Mouse (Mus musculus) effector memory CD4-positive, alpha-beta T cell, adult 5 months (primary cell): ENCODE measurements around the gene Snip1. TPM values are rescaled to one million over a fixed set of nuclear protein-coding genes. Genes with fewer than 3 reads are reported as not detected.

Experiments used
- polyA plus RNA-seq: library from polyadenylated mRNA; unstranded; fragments of 100-300 nt; shearing (Covaris generic); gene quantifications from one replicate; pipeline ENCODE4 v1.2.1, GENCODE M21; 2017

Snip1 gene
- 33.1 TPM for polyA plus RNA-seq

DNA sequence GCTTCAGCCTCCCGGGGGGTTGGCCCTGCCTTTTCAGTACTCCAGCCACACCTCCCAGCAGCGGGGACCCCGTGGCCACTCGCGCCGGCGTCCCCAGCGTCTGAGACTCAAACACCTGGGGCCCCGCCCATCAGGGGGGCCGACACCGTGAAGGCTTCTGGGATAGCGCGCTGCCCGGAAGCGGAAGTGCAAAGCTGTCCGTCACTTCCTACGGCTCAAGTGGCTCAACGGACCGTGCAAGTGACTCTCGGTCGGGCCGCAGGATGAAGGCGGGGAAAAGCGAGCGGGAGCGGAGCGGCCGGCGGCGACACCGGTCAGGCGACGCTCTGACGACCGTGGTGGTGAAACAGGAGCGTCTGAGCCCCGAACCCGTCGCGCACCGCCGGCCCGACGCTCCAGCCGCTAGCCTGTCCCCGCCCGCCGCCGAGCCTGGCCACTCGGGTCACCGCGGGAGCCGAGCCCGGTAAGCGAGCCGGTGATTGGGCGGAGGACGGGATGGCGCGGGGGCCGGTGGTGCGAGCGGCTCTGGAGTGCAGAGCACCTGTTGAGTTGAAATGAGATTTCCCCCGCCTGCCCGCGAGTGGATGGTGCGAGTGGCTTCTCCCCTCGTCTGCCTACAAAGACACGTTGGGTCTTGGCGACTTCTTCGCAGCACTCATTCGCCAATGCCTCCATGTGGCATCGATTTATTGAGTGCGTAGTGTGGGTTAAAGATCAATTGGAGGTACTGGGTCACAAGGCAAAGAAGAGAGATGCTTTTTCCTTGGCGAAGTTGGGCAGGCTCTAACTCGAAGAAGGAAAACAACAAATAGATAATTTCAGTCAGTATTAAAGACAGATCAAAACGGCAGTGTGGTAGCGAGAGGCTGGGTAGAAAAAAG, at the start of gene Snip1:
Gene Snip1 (plus strand): TSS at position 183 of the 881 bp plus-strand sequence.

DNA sequence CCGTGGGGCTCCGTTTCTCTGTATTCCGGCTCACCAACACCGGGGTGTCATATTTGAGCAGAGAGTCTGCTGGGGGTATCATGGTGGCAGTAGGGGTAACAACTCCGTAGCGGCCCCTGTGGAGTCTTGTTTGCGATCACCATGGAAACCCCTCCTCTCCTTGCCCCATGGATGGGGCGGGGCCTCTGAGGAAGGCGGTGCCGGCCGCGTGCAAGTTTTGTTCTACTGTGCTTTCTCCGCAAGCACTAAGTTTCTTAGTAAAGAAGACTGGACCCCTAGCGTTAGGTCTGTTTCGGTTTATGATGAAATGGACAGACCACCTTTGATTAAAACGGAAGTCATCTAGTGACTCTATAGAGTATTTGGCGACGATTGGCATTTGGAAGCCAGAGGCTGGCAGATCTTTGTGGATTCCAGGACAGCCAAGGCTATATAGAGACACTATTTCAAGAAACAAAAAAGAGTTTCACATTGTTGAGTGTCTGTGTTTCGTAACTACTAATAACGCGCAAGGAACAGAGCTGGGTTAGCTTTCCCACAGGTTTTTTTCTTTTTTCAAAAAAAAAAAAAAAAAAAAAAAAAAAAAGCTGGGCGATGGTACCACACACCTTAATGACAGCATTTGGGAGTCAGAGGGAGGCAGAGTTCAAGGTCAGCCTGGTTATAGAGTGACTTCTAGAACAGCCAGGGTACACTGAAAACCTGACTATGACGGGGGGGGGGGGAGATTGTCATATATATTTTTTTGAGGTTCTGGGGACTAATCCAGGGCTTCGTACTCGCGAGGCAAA, 760 bp upstream of the Snip1 start, which contains the start of gene Dnali1:
Gene Dnali1 (minus strand): TSS at position 187 of the 791 bp plus-strand sequence.

DNA sequence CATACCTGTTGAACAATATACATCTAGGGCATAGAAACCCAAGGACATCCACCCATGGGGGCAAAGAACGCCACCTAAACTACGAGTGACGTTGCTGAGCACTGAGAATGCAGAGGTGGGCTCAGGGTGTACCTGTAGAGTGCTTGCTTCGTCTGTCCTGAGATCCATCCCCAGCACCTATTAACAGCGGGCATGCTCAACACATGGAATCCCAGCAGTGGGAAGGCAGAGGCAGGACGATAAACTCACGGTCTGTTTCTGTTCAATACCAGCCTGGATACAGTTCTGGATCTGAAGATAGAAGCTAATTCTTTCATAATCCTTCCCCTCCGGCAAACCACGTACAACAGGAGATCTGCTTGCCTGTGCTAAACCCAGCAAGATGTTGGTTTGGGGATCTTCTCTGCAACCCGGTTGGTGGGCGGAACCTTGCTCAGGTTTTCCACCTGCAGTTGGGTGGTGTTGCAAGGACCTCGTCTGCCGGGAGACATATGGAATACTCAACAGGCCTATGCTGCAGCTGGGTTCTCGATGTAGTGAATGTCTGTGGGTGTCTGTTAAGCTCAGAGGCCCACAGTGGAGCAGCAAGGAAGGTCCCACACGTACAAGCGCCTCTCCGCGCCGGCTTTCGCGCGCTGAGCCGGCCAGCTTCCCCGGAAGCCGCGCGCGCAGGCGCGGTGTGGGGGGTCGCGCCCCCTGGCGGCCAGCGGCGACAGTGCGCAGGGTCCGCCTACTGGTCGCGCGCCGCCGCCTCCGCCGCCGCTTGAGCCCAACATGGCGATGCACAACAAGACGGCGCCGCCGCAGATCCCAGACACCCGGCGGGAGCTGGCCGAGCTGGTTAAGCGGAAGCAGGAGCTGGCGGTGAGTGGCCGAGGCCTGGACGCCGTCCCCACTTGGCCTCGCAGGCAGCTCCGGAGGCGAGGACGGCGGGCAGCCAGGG, 18.2 kb downstream of the Snip1 start, which contains the start of gene Meaf6:
Gene Meaf6 (plus strand): TSS at position 732 of the 943 bp plus-strand sequence.

Other genes starting within 250 kb of the Snip1 start
- gene Yrdc, start 216.0 kb upstream of the Snip1 start, polyA plus RNA-seq = 155 TPM
- gene 1110065P20Rik, start 215.5 kb upstream of the Snip1 start, polyA plus RNA-seq = 19.3 TPM
- gene Maneal, start 204.5 kb upstream of the Snip1 start, polyA plus RNA-seq = 1.5 TPM
- not detected for gene Epha10, start 185.8 kb upstream of the Snip1 start, polyA plus RNA-seq
- 8.0 TPM for gene 9930104L06Rik, start 129.6 kb upstream of the Snip1 start, polyA plus RNA-seq
- gene Cdca8, start 127.4 kb upstream of the Snip1 start, polyA plus RNA-seq = 2.4 TPM
- gene Rspo1, start 80.2 kb upstream of the Snip1 start, polyA plus RNA-seq = not detected
- 94.3 TPM for gene Gnl2, start 50.1 kb upstream of the Snip1 start, polyA plus RNA-seq
- gene Dnali1, start 969 bp upstream of the Snip1 start, polyA plus RNA-seq = not detected
- 42.2 TPM for gene Meaf6, start 18.5 kb downstream of the Snip1 start, polyA plus RNA-seq
- gene Zc3h12a, start 61.2 kb downstream of the Snip1 start, polyA plus RNA-seq = 165 TPM